Mouse (Mus musculus) heart, adult 8-10 months (tissue): ENCODE measurements around the gene Cep41. TPM values are rescaled to one million over a fixed set of nuclear protein-coding genes. Genes with fewer than 3 reads are reported as not detected.

Experiments used
- DNase-seq: peaks from one replicate; pipeline ENCODE4 v3.0.0; 2022; ENCODE audit warnings: low spot score
- total RNA-seq, 4 experiments: library from RNA; stranded (reverse); gene quantifications; 2 replicates each; pipeline ENCODE4 v1.2.4; 2022

The Cep41 gene
- 1 to 10 TPM; 1.5 to 3.4 (median 2.1) TPM for total RNA-seq

DNA sequence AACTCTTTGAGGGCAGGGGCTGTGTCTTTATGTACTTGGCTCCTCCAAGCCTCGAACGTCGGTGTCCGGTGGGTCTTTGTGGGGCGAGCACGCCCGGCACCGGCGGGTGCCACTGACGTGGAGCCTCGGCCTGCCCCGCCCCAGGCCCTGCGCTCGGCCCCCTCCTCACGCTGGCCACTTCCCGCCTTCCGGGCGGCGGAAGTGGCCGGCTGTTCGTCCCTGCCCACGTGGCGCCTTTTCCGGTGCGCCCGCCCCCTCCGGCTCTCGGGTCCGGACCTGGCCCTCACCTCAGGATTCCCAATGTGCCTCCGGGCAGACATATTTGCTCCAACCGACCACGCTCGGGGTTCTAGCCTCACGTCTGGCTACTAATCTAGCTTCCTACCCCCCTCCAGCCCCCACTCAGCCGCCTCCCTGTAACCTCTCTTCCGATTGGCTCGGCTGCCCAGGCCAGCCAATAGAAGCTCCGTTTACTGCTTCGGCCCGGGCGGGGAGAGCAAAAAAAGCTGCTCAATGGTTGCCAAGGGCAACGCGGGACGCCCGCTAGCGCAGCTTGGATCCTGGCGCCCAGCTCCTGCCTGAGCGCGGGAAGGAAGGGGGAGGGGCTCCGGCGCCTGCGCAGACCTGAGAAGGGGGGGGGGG, at the start of gene Cep41:
Cep41 (minus strand) TSS at position 400 of the 642 bp plus-strand sequence.
- DNase-seq = peak; percentile 97

DNA sequence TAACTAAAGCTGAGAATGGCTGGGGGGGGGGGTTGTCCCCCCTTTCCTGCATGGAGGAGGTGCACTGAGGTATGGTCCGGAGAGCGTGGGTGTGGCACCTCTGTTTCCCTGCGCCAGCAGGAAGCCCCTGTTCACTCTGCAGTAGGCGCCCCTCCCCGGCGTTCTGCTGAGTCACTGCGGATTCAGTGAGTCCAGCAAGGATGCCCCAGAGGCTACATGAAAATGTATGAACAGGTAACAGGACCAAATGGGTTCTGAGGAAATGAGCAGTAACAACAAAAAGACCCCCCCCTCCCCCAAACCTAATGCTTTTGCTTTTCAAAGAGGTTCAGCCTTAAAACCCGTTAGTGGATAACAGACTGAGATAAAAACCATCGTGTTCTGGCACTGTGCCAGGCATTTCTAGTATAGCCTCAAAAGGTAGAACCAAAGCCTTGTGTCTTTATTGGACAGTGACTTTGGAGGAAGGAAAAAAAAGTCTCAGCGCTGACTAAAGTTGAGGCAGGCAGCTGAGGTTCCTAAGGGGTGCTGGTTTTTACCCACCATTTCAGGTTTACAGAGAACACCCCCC, 45.7 kb upstream of the Cep41 start:
- peak; percentile 7 for DNase-seq

DNA sequence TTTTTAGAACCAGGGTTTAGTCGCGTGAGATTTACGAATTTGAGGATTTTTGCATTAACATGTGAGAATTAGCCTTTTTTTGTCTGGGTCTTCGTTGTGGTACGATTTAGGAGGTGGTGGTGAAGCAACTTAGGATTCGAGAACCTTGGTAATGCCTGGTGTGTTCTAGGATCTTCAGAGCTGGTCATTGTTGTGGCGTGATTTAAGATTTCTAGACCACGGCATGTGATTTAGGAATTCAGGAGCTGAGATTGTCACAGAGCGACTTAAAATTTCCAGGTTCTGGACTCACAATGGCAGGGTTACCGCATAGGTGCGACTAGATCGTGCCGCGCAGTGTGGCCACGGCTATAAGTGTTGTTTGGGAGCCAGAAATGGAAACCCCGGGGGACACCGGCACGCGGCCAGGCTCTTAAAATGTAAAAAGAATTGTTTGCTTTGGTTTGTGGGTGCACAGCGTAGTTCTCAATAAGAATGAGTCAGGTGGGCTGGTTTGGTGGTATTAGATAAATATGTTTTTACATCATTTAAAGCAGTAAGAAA, 45.0 kb upstream of the Cep41 start:
- no peak for DNase-seq

DNA sequence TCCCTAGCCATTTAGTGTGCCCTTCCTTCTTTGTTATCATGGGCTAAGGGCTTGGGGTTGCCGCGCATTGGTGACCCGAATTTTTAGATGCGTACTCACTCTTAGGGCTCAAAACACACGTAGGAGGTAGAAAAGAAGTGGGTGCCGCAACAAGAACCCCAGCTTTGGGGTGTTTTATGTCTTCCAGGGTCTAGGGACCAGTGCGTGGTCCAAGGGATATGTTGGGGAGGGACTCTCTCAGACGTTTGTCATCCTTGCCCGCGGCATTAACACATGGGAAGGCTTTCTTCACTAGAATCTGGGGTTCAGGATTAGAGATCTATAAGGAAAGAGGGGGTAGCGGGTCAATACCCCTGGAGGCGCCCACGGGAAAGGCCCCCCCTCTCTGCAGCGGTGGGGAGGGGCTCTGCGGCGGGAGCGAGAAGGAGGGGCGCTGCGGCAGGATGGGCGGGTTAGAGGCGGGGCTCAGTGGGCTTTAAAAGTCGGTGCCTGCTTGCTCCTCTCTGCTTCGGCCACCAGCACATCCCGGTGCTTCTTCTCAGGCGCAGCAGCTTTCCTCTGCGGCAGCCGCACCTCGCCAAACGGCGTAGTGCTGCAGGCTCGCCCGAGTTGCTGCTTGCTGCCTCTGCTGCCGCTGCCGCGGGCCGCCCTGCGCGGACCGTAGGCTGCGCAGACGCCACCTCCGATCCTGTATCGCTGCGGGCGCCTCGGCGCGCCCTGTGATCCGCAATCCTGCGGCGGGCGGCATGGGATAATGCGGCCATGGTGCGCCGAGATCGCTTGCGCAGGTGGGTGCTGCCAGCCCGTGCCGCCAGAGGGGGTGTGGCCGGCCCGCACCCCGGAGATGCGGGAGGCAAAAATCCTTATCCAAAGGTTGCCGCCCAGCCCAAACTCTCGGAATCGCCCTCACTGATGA, 44.3 kb upstream of the Cep41 start:
- DNase-seq = peak; percentile 62

DNA sequence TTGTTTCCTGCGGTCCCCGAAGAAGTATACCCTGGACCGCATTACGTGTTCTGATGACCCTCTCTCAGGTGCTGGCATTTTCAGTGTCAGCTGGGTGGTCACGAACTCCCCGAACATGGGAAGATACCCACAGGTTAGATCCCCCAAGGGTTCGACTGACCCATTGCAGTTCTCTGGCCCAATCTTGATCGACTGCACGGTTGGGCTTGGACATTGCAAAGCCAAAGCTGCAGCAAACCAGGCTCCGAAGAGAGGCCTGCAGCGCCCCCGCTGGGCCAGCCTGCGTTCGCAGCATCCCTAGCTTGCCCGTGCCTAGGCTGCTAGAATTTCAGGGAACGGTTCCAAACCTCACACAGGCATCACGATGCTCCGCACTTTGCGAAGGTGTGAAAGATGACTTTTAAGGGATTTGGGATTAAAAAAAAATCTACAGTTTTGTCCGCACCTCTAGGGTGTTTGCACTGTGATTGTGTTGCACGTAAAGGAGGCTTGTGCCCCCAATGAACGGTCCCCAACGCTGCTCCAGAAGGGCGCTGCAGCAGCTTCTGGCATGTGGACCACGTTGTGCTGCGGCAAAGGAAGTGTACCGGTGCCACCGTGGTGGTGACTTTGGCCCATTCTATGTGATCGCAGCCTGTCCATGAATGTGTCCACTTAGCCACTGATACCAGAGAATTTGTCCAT, 43.5 kb upstream of the Cep41 start:
- peak; percentile 66 for DNase-seq

DNA sequence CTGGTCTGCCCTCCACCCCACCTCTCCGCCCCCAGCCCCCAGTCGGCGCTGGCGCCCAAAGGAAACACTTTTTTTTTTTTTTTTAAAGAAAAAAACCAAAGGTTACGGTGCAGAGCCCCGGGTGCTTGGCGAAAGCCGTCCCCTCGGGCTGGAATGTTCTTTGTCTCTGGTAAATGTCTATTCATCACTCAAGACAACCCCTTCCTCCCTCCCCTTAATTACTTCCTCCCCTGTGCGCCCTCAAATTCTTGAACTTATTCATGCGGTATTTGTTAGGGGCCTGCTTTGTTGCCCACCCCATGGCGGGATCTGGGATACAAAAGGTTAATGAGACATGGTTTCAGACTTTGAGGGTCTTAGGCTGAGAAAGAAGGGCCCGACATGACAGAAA, 42.8 kb upstream of the Cep41 start:
- DNase-seq = no peak

DNA sequence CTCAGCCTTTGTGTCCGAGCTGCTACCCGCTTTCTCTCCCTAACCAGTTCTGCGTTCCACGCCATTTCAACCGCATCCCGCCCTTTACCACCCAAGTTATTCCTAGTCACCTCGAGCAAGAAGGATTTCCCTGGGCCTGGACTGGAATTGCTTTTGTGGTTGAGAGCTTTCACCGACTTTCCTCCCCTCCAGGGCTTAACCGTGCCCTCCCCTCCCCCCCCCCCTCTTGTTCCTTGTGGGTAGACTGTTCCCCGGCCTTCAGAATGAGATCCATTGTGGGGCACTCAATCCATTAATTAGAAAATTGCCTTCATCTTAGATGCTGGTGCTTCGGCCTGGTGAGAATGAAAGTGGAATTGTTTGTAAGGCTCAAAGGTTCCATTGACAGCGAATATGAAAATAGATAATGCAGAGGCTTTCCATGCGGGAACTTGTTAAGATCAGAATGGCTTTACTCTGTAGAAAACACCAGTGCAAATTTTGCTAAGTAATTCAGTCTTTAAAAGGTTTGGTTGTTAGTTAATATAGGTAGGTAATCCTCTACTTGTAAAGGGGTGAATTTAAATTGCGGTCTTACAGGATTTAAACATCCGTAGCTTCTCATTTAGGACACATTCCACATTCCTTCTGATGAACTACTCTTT, 42.3 kb upstream of the Cep41 start:
- peak; percentile 9 for DNase-seq

DNA sequence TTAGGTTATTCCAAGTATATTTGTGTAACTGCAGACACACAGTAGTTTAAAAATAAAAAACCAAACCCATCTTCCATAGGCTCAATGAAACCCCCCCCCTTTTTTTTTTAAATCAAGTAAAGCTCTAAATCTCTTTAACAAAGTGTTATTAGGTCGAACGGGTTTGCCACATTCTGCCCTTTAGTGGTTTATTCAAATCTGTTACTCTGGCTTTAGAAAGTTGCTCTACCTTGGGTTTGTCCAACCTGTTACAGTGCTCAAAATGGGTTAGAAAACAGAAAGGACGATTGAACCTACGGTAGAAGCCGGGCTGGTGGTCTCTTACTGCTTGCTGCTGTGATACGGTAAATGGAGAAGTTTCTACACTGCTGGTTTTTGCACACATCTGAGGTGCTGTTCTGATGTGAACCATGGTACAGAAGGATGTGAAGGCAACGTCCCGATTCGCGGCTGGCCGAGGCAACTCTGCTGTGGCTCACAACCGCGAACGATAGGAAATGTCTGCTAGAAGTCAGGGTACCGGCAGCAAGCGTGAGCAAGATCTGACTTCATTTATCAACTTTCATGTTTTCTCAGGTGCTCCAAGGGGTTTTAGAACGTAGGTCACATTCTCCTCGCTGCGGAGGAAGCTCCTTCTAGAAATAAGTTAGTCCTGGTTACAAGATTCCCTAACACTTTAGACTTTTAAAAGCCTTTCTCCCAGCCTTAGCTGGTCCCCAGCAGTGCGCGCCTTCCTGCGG, 41.6 kb upstream of the Cep41 start:
- peak; percentile 4 for DNase-seq

DNA sequence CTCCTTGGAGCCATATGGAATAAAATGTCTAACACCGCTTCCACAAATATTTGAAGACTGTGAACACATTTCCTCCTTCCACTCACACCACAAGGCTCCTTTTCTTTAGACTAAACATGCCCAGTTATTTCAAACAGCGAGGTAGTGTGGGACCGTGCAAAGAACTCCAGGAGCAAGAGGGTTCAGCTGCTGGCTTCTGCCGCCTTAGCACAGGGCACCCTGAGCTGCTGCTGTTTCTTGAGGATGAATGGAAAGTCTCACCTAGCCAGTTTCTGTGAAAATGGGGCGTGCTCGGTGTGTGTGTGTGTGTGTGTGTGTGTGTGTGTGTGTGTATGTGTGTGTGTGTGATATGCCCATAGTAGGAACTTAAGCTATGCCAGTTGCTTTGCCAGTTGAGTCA, 40.9 kb upstream of the Cep41 start:
- no peak for DNase-seq

DNA sequence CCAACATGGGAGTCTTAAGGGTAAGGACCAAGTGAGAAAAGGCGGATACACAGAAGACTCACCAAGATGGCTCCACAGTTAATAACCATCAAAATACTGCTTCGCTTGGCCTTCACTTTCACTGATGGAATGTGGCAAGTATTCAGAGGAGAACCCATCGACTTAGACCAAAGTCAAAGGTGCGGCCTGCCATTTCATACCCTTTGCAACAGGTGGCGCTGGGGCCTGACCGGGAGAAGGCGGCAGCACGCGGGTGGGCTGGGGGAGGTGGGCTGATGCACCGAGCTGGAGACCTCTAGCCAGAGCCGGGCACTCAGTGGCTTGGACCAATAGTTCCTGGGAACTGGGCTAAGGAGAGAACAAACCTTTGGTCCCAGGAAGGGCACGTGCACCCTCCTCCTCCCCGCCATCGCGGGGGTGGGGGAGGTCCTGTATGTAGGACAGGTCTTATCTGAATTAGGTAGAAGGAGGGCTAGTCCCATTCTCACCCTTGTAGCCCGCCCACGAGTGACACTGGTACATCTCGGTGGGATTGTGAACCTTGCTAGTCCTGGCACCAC, 39.1 kb upstream of the Cep41 start:
- DNase-seq = no peak

DNA sequence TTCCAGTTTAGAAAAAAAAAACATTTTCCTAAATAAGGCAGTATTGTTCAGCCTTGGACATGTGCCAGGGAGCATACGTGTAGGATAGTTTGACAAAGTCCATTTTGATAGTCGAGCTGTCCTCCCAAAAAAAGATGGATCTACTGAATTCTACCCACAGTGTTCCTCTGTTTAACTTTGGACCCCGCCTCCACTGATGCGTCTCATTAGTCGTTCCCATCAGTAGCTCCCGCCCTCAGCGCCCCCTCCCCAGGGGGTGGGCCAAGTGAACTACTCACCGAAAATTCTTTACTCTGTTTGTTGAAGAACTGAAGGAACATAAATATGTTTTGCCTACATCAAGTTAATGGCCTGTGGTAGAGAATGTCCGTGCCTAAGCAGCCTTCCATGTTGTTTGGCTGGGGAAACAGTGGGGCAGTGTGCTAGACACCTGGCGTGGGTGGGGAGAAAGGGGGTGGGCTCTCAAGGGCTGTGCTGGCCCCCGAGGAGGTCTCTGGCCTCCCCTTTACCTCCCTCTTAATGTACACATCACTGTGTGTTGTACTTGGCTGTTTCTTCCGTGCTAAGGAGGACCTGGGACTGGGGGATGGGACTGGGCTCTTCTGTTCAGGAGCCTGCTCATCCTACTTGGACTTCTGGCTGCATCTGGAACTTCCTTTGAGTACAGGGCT, 36.9 kb upstream of the Cep41 start:
- no peak for DNase-seq

DNA sequence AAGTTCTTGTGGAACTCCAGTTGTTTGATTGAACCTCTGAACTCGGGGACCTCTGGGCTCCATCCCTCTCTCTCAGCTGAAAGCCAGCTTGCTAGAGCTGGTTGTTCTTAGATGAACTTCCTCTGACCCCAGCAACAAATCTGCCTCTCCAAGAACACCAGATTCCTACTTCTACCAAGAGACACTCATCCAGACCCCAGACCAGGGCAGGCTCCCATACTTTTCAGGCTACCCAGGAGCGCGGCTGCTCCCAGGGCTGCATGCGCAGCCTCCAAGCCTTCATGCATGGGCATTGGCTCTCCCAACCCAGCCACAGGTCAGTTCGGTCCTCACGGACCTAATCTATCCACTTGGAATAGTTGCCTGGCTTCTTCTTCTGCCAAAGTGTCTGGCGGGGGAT, 29.8 kb upstream of the Cep41 start, which contains the start of gene Mest:
Mest (plus strand) TSS at position 217 of the 400 bp plus-strand sequence.
- DNase-seq = no peak

DNA sequence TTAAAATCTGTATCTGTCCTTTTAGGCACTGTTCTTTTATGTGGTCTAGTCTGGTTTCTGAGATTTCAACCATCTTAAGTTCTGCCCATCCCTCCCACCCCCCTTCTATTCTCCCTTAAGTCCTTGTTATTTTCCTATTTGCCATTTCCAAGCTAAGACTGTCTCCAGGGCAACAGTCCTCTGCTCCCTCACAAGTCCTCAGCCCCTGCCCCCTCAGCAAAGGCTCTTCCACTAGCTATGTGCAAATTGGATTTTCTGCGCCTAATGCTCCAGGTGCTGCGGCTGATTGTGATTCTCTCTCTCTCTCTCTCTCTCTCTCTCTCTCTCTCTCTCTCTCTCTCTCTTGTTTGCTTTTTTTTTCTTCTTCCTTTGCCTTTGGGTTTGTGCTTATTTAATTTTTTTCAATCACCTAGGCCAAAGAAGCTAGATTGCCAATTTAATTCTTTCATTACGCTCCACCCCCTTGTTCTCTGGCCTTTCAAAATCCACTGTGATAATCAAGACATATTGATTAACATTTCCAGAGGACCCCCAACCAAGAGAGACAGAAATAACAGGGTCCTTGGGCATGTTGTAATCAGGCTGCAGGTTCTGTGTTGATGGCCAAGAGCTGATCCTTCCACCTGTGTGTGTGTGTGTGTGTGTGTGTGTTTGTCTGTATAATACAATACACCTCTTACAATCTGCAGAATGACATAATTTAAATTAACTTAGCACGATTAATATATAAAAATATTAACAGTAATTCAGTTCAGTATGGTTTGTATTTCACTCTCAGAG, 29.0 kb upstream of the Cep41 start:
- DNase-seq = no peak

DNA sequence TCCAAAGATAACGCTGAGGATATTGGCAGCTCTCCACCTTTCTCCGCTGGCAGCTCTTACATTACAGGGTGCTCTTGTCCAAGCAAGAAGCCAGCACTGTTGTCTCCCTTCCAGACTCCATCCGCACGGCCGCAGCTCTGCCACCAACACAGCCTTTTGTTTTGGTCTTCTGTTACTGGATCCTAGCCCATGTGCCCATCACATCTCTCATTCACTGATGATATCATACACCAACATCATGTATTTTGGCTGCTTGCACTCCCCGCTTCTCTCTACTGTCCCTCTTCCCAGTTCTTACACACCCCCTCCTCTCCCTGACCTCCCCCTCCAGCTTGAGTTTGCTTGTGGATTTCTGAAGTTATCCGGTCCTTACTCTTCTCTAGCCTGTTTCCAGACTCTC, 23.2 kb upstream of the Cep41 start:
- no peak for DNase-seq

DNA sequence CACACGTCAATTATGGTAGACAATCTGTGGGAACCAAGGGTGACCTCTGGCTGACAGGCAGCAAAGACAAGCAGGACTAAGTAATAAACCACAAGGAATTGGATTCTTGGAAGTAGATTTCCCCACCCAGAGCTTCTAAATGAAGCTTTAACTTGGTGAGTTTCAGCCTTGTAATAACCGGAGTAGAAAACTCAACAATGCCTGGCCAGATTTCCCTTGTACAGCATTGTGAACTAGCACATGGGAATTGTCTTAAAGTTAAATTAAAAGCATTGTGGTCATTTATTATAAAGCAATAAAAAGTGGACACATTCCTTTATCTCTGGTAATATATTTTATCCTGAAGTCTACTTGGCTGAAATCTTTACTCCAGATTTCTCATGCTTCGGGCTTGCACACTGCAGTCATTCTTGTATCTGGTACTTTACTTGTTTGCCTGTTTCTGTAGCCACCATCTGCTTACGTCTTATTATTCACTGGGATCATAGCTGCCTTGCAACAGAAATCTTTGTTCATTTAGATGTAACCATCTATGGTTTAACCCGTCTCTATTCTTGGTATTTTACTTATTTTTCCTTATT, 21.4 kb upstream of the Cep41 start:
- DNase-seq = no peak

DNA sequence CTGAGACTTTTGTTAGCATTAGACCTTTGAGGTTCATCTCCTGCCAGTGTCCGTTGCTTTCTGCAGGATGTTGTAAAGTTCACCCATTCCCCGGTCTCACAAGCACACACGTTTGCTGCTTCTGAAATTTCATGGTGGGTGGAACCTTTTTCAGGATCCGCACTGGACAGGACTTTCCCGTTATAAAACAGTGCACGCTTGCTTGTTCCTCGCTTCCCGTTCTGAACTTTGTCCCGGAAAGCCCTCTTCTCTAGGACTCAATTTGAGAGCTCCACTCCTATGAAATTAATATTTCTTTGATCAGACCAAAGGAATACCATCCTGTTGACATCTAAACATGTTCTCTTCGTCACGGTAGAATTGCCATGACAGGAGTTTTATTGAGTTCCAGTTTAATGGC, 20.3 kb upstream of the Cep41 start:
- no peak for DNase-seq

DNA sequence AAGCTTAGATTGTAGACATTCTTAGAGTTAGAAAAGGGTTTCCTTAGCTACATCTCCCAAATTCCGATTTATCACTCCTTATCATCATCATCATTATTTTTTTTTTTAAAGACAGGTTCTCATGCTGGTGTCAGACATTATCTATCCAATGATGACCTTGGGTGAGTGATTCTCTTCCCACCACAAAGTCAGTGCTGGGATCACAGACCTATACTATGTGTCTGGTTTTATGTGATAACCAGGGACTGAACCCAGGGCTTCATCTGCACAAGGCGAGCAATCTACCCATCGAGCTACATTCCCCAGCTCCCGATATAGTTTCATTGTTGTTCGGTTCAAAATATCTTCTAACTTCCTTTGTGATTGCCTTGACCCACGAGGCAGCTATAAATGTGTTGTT, 19.9 kb upstream of the Cep41 start:
- no peak for DNase-seq

DNA sequence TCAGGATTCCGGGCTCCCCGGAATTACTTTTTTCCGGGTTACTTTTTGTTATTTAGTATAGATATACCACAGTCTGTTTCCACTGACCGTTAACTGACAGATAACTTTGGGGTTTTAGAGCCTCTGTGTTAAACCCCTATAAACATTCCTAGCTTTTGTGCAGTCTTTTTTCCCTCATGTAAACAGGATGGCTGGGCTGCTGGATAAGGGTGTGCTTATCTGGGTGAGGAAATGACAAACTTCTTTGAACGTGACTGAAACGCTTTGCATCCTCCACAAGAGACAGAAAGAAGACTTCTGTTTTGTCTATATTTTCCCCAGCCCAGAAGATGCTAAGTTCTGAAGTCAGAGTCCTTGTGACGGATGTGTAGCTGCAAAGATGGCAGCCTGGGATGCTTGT, 18.9 kb upstream of the Cep41 start:
- DNase-seq = no peak

DNA sequence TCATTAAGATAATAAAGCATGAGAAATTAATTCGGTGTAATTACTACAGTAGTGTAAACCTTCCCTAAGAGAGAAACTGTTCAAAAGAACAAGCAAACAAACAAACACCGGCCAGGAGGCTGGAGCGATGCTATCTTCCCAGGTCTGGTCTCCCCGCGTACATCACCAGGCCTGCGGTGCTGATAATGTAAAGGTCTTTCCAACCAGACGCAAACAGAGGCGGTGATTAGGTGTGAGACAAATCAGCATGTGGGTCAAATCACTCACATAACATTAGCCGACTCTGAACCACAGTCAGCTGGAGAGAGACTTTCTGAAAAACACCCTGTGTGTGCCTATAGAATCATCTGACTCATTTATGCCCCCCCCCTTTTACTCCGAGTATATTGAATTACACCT, 17.8 kb upstream of the Cep41 start:
- DNase-seq = no peak
